Mouse (Mus musculus) ES-E14 (cell line): Measurements from ENCODE around the gene Bend5.

Experiments
- HCFC1 ChIP-seq: IDR thresholded peaks from 2 replicates; pipeline ENCODE4 v1.6.1; 2012; ENCODE audit warnings: low read length, inconsistent platforms, borderline replicate concordance; ENCODE audit not compliant: insufficient read depth
- MAFK ChIP-seq: IDR thresholded peaks from 2 replicates; pipeline ENCODE4 v1.6.1; 2014; ENCODE audit warnings: mild to moderate bottlenecking, low read depth, low read length, inconsistent platforms; ENCODE audit not compliant: insufficient read depth

- no peak for TF ChIP-seq HCFC1
- TF ChIP-seq MAFK: no peak
These were observed 26.9 kb downstream of the Bend5 start for GRCm38 (mm10) chr4:111441709-111442108.
